Mouse (Mus musculus): ENCODE results near the gene Gphb5. TPM values are rescaled to one million over a fixed set of nuclear protein-coding genes. Genes with fewer than 3 reads are reported as not detected.

Gphb5 gene
- polyA plus RNA-seq, 1 experiment from 2014 or later: not detected

DNA sequence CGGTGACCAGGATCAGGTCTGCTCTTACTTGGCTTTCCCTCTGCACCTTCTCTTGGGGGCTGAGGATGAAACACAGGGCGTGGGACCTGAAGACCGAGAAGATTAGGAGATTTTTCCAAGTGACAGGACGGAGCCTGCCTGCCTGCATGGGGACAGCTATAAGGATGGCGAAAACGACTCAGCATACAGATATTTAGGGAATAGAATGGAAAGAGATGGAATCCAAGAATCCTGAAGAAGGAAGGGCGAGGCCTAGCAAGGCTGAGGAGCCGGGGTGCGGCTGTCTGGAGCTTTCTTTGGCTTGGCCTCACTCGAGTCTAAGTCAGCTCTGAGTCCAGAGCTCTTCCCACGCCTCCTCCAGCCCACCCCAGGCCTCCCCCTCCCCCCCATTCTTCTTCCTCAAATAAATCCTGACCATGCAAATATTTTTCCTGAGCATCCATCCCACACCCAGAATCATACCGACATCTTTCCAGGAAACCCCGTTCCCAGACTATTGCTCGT is 50.9 kb downstream of the Gphb5 start:
- Histone ChIP-seq H3K27me3 (replicated peaks; ENCODE audit: control insufficient read depth, insufficient read depth, low read length) (no peaks in the 10 kb centered on the region), H3K9me3 (ENCODE audit: control insufficient read depth, low read length) (no peaks in the 10 kb centered on the region; the same call in 1 of the 2 replicates), H3K4me3 (ENCODE audit: low read depth, low read length) (no peak overlapping the region), H3K4me2 (no peak overlapping the region), H3K36me3 (ENCODE audit: control insufficient read depth, insufficient read depth, low read length) (no peaks in the 10 kb centered on the region), H3K9ac (ENCODE audit: low read depth, low read length) (no peak overlapping the region), H3K4me1 (replicated peaks; ENCODE audit: control insufficient read depth, insufficient read depth, low read length) (no peaks in the 10 kb centered on the region), H3K27ac (ENCODE audit: low read depth, low read length) (no peak overlapping the region)
- ATAC-seq (replicated peaks; ENCODE audit: low FRiP score) (no peak), DNase-seq (ENCODE audit: low spot score) (no peak)
- 89% methylated on average over 14 of the region's 14 CpGs for WGBS

- no peak overlapping the region for H3K9ac ChIP-seq (ENCODE audit: low read depth, low read length)
- H3K4me3 ChIP-seq (ENCODE audit: low read depth, low read length): no peak overlapping the region
- no peaks in the 10 kb centered on the region; the same call in 1 of the 2 replicates for H3K9me3 ChIP-seq (ENCODE audit: control insufficient read depth, low read length)
- DNase-seq (ENCODE audit: low spot score): no peak
- 87% methylated on average over 4 of the region's 4 CpGs for WGBS
- ATAC-seq (replicated peaks; ENCODE audit: low FRiP score): no peak
- no peaks in the 10 kb centered on the region for H3K27me3 ChIP-seq (replicated peaks; ENCODE audit: control insufficient read depth, insufficient read depth, low read length)
- no peak overlapping the region for H3K27ac ChIP-seq (ENCODE audit: low read depth, low read length)
- H3K4me2 ChIP-seq: no peak overlapping the region
- no peaks in the 10 kb centered on the region for H3K36me3 ChIP-seq (ENCODE audit: control insufficient read depth, insufficient read depth, low read length)
- no peaks in the 10 kb centered on the region for H3K4me1 ChIP-seq (replicated peaks; ENCODE audit: control insufficient read depth, insufficient read depth, low read length)
These were observed 52.2 kb downstream of the Gphb5 start for GRCm38 (mm10) chr12:75364416-75364815.

DNA sequence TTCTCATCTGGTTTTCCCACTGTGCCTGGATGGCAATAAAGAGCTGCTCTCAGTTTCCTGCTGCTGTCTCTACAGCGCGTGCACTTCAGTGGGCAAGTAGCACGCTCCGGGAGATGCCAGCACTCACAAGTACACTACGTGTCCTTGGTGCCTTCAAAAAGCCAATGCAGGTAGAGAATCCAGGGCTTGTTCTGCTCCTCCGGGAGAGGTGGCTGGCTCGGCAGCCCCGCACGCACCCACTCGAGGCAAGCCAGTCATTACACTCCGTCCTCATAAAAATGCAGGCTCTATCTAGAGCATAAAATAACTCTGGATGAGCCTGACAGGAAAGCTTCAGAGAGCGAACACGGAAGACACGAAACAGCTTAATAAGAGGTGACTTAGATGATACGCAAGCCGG is 54.1 kb downstream of the Gphb5 start:
- Histone ChIP-seq H3K4me2 (no peak overlapping the region), H3K27me3 (replicated peaks; ENCODE audit: control insufficient read depth, insufficient read depth, low read length) (no peaks in the 10 kb centered on the region), H3K4me3 (ENCODE audit: low read depth, low read length) (no peak overlapping the region), H3K36me3 (ENCODE audit: control insufficient read depth, insufficient read depth, low read length) (no peaks in the 10 kb centered on the region), H3K4me1 (replicated peaks; ENCODE audit: control insufficient read depth, insufficient read depth, low read length) (no peaks in the 10 kb centered on the region), H3K9me3 (ENCODE audit: control insufficient read depth, low read length) (no peaks in the 10 kb centered on the region; the same call in 1 of the 2 replicates), H3K9ac (ENCODE audit: low read depth, low read length) (no peak overlapping the region), H3K27ac (ENCODE audit: low read depth, low read length) (no peak overlapping the region)
- no peak for DNase-seq (ENCODE audit: low spot score)
- 90% methylated on average over 16 of the region's 16 CpGs for WGBS
- ATAC-seq (replicated peaks; ENCODE audit: low FRiP score): no peak

Other genes with a start within 250 kb of the Gphb5 start
- 0.05 and 0.10 TPM in 2 replicates for gene Kcnh5, start 239.4 kb downstream of the Gphb5 start, polyA plus RNA-seq (2014; fragmentation: Nextera tagmentation; extraction: Ambion mirVana)
- 16.0 and 16.1 TPM in 2 replicates for gene Rhoj, start 108.5 kb downstream of the Gphb5 start, polyA plus RNA-seq (2014; fragmentation: Nextera tagmentation; extraction: Ambion mirVana)
- 10.0 and 10.7 TPM in 2 replicates for gene Ppp2r5e, start 179.5 kb upstream of the Gphb5 start, polyA plus RNA-seq (2014; fragmentation: Nextera tagmentation; extraction: Ambion mirVana)